Mouse (Mus musculus) thymus, adult 2 months (tissue): Measurements from ENCODE around the gene Klhl26.

Experiments used
- CTCF ChIP-seq: fragments of 200-500 bp; IDR thresholded peaks from 2 replicates; pipeline ENCODE4 v1.5.1; 2012; ENCODE audit warnings: mild to moderate bottlenecking, control low read depth, low read length, moderate library complexity, borderline replicate concordance; ENCODE audit not compliant: control insufficient read depth, poor library complexity, insufficient read depth; ENCODE audit errors: extremely low read depth
- POLR2A ChIP-seq: fragments of 200-500 bp; IDR thresholded peaks from 2 replicates; pipeline ENCODE4 v1.6.1; 2012; ENCODE audit warnings: mild to moderate bottlenecking, low read length, control low read depth, moderate library complexity; ENCODE audit not compliant: control insufficient read depth, poor library complexity, insufficient read depth; ENCODE audit errors: extremely low read depth

- TF ChIP-seq CTCF (no peak), POLR2A (no peak)
Measured at GRCm38 (mm10) chr8:70414310-70414946, 62.3 kb downstream of the Klhl26 start.
